Mouse (Mus musculus) CH12F3 (cell line): ENCODE data around the gene Skida1.

Source experiments
- in situ Hi-C: fragments of 300-500 bp; cut with MboI; formaldehyde crosslinking; loops from 2 replicates; pipeline ENCODE4 v1.14.3; 2020; ENCODE audit warnings: low sequenced_read_pairs

Gene Skida1

GRCm38 (mm10) chr2:18025116-18025515 lies 23.7 kb downstream of the Skida1 start:
- in situ Hi-C loops, result no loop called here

GRCm38 (mm10) chr2:18022886-18023285 lies 26.0 kb downstream of the Skida1 start:
- in situ Hi-C loops, result no loop called here

DNA sequence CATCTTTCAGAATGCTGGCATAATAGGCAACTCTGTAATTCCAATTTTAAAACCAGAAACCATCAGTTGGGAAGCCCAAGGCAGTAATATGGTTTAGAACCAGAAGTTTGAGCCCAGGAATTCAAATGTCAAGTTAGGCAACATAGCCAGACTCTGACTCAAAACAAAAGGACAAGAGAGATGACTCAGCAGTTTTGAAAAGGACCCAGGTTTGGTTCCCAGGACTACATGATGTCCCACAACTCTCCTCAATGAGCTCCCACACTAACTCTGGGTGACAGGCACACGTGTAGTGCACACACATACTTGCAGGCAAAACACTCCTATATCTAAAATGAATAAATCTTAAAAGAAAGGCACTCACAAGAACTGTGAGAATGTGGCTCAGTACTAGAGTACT lies 29.7 kb downstream of the Skida1 start:
- in situ Hi-C loops, result no loop called here

GRCm38 (mm10) chr2:18017321-18017720 lies 31.5 kb downstream of the Skida1 start:
- in situ Hi-C loops, result no loop called here

DNA sequence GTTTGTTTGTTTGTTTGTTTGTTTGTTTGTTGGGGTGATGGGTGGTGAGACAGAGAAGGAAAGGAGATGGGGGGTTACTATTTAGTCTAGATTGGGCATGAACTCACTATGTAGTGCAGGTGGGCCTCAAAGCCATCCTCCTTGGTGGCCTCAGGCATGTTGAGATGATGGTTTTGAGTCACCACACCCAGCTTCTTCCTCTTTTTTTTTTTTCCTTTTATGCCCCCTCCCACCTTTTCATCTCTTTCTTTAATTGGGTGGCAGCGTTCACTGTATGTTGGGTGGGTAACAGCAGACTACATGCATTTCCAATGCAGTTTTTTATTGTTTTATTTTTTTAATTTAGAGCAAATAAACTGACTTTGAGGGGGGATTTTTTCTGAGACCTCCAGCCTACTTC lies 32.2 kb downstream of the Skida1 start:
- in situ Hi-C loops, result no loop called here

DNA sequence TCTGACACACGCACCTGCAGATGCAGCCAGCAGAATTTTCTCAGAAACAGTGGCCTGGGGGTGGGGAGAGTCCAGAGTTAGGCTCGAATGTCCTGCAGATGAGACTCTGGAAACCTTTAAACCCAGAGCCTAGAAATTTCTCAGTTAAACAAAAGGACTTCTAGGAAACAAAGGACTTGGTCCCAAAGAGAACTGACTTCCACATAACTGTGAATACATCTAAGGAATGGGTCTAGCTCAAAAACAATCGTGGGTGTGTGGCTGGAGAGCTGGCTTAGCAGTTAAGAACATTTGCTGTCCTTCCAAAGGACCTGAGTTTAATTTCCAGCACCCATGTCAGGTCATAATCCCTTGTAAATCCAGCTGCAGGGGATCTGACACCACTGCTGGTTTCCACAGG lies 33.3 kb downstream of the Skida1 start:
- in situ Hi-C loops, result no loop called here

DNA sequence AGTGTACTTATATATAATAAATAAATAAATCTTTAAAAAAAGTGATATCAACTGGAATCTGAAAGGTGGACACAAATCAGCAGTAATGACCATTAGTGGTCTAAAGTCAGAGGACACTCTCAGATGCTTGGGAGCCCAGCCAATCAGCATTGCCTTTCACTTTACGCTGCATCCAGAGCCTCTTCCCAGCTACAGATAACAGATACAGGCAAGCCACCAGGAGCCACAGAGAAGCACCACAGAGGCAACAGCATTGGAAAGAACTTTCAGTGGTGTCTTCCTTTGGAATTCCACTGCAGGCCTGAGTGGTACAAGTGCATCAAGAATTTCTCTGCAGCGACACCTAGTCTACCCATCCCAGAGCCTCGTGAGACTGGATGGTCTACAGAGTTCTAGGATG lies 36.0 kb downstream of the Skida1 start:
- in situ Hi-C loops, result no loop called here

DNA sequence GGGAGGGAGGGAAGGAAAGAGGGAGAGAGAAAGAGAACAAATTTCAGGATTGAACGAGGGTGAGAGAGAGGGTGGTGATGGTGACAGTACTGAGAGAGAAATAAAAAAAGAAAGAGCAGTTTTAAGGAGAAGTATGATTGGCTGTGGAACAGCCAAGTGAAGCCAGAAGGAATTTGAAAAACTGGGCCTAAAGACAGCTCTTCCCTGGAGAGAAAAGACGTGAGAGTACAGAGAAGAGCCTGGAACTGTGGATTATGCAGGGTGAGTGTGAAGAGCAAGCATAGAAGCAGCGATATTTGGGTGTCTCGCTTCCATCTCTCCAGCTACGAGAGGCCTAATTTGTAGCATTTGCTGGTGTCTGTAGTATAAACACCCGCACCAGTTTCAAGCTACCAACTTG lies 37.6 kb downstream of the Skida1 start:
- in situ Hi-C loops, result no loop called here

- in situ Hi-C loops, result no loop called here
Measured at GRCm38 (mm10) chr2:18005137-18005536, 43.7 kb downstream of the Skida1 start.

DNA sequence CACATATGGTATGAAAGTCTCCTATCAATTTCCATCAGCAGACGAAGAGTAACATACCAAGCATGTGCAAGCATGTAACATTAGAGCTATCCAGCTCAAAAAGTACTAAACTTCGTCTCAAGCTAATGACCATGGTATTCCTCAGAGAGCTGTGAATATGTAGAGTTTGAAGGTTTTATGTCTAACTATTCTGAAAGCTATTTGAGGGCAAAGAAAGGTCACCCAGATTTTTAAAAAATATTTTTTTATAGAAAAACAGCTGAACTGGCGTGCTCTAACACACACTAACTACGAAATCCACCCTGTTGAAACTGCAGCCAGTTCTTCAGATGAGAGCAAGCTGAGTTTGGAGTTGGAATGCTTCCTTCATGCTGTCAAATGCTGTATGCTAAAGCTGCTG lies 44.6 kb downstream of the Skida1 start:
- in situ Hi-C loops, result no loop called here

DNA sequence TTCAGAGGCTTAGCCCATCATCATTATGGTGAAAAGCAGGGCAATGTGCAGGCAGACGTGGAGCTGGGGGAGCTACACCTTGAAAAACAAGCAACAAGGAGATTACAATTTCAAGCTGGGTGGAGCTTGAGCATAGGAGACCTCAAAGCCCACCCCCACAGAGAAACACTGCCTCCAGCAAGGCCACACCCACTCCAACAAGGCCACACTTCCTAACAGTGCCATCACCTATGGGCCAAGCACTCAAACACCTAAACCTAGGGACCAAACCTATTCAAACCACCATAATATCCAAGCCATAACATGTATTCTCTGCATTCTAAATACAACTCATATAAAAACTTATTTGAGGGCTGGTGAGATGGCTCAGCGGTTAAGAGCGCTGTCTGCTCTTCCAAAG lies 46.5 kb downstream of the Skida1 start:
- in situ Hi-C loops, result no loop called here

DNA sequence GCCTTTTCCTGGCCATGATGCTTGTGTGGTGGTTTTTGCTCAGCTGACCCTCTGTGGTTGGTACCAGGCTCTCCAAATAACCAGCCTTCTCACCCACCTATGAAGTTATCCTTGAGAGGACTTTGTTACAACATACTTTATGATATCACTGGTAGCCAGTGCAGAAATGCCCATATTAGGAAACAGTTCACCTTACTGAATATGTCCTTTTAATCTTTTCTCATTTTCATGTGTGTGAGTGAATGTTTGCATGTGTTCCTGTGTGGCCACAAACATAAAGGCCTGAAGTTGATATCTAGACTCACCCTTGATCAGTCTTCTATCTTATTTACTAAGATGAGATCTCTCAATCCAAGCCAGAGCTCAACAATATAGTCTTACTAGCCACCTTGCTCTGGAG lies 52.0 kb downstream of the Skida1 start, which contains the start of gene H2al2a:
Gene H2al2a, minus strand, starts transcription at position 101 of the 400 bp plus-strand sequence.
- in situ Hi-C loops, result no loop called here
